Mouse (Mus musculus) bone marrow macrophage, adult 2 months (primary cell): ENCODE measurements around the gene Trim26. TPM values are rescaled to one million over a fixed set of nuclear protein-coding genes. Genes with fewer than 3 reads are reported as not detected.
A peak's percentile ranks its signal among the peaks of the same experiment; 100 is the strongest.

Source experiments
- H3K27ac ChIP-seq: 2 replicates; pipeline ENCODE4 v1.5.1; 2012; ENCODE audit warnings: low read depth, low read length; ENCODE audit not compliant: insufficient read depth
- H3K4me1 ChIP-seq: 2 replicates; pipeline ENCODE4 v1.6.1; 2012; ENCODE audit warnings: low read length; ENCODE audit not compliant: control insufficient read depth, insufficient read depth
- H3K4me3 ChIP-seq: 2 replicates; pipeline ENCODE4 v1.5.1; 2012; ENCODE audit warnings: mild to moderate bottlenecking, low read length, moderate library complexity; ENCODE audit not compliant: insufficient read depth
- CTCF ChIP-seq: IDR thresholded peaks from 2 replicates; pipeline ENCODE4 v1.5.1; 2012; ENCODE audit warnings: low read depth, mild to moderate bottlenecking, low read length, moderate library complexity
- POLR2A ChIP-seq: IDR thresholded peaks from 2 replicates; pipeline ENCODE4 v1.6.1; 2012; ENCODE audit warnings: mild to moderate bottlenecking, low read depth, low read length, borderline replicate concordance
- polyA plus RNA-seq: library from polyadenylated mRNA; stranded (reverse); fragments of >200 nt; gene quantifications from 2 replicates; pipeline ENCODE4 v1.2.4, GENCODE M21; 2012; ENCODE audit not compliant: missing spikeins, insufficient read depth, insufficient read length

The Trim26 gene
- polyA plus RNA-seq, 1 experiment, result 65.9 TPM

DNA sequence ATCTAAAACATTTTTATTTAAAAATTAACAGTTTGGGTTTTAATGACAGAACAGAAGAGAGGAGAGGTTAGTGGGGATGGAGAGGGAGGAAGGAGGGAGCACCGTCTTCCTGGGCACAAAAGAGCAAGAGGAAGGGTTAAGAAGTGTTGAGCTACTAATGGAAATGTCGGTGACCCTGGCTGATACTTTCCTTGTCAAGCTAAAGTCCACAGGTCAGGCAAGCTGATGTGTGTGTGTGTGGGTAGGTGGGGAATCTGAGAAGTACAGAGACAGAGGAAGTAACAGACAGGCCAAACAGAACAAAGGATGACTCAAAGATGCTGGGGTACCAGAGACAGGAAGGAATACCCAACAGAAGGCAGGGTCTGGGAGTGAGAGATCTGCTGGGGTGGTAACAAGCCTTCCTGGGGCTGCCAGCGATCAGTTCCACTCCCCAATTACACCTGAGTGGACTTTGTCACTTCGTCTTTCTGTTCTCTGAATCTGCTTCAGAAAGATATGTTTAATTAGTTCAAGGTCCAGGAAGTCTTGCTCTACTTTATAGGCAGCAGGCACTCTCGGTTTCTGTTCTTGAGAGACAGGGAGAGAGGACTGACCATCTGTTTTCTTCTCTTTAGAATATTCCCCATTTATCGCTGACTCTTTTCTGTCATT, 60.7 kb downstream of the Trim26 start, which contains the start of gene Trim31:
Gene Trim31 (plus strand): TSS at position 567 of the 654 bp plus-strand sequence.
- H3K4me3 ChIP-seq, result no peak within 1 kb of the TSS
- TF ChIP-seq POLR2A, result no peak
- TF ChIP-seq CTCF, result no peak
- no peaks in the 10 kb centered on the region for H3K4me1 ChIP-seq
- H3K27ac ChIP-seq, result no peak within 1 kb of the TSS

- Histone ChIP-seq H3K4me3 (no peak overlapping the region), H3K4me1 (peaks cover 6% of the 10 kb centered on the region), H3K27ac (no peak overlapping the region)
- TF ChIP-seq CTCF (no peak), POLR2A (no peak)
Measured at GRCm38 (mm10) chr17:36899376-36899775, 62.4 kb downstream of the Trim26 start.

DNA sequence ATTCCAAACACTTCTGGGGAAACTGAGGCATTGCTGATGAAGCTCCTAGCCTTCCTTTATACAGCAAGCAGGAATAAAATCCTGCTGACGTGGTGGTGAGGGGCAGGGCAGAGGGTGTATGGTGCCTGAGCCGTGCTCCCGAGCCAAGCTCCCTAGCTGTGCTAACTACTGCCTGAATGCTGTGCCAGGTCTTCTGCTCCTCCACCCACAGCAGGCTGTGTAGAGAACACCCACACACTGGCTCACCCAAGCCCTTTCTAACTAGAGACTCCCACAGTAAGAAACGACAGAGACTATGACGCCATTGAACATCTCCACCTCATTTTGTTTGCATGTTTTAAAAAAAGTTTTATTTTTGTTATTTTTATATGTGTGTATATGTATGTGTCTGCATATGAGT, 63.1 kb downstream of the Trim26 start:
- TF ChIP-seq POLR2A, result no peak

DNA sequence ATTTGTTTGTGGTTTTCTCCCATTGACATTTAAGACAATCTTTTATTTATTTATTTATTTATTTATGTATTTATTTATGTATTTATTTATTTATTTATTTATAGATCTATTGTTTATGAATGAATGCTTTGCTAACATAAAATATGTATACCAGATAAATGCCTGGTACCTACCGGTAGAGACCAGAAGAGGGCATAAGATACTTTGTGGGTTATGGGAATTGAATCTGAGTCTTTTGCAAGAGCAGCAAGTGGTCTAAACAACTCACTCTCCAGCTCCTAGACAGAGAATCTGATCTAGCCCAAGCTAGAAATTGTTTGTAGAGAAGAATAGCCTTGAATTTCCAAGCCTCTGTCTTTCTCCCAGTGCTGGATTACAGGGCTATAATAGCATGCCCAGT, 63.8 kb downstream of the Trim26 start:
- Histone ChIP-seq H3K4me3 (no peak overlapping the region), H3K27ac (no peak overlapping the region), H3K4me1 (peaks cover 18% of the 10 kb centered on the region)
- TF ChIP-seq POLR2A (no peak), CTCF (no peak)

More for the DNA sequence above, 63.1 kb downstream of the Trim26 start:
- H3K27ac ChIP-seq, result no peak overlapping the region
- peaks cover 11% of the 10 kb centered on the region for H3K4me1 ChIP-seq
- H3K4me3 ChIP-seq, result no peak overlapping the region

GRCm38 (mm10) chr17:36903651-36904050, 66.7 kb downstream of the Trim26 start:
- Histone ChIP-seq H3K27ac (peak overlapping the region; percentile 89), H3K4me1 (peaks cover 18% of the 10 kb centered on the region), H3K4me3 (no peak overlapping the region)
- no peak for TF ChIP-seq CTCF
- TF ChIP-seq POLR2A, result no peak

DNA sequence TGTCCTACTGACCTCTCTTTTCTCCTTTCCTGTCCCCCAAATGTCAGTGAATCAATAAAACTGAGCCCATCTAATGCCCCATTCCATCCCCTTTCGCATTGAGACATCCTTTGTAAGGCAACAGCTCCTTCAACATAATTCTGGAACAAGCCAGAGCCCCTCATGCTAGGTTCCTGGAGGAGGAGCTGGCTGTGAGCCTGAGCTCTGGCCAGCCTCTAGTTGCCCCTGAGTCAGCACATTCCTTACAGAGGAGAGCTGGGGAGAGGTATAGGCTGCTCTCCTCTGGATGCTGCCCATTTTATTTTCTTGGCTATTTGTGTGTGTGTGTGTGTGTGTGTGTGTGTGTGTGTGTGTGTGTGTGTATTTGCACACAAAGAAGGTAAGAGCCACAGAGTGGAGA, 71.3 kb downstream of the Trim26 start:
- Histone ChIP-seq H3K27ac (no peak overlapping the region), H3K4me3 (no peak overlapping the region), H3K4me1 (peaks cover 16% of the 10 kb centered on the region)
- TF ChIP-seq POLR2A, result no peak
- TF ChIP-seq CTCF, result no peak

Other genes starting within 250 kb of the Trim26 start
- gene H2-M9, start 194.5 kb upstream of the Trim26 start, polyA plus RNA-seq, result not detected in 2 replicates
- not detected in 2 replicates for gene H2-M1, start 164.9 kb upstream of the Trim26 start, polyA plus RNA-seq
- not detected in 2 replicates for gene H2-M10.5, start 64.2 kb upstream of the Trim26 start, polyA plus RNA-seq
- not detected in 2 replicates for gene H2-M10.6, start 25.0 kb upstream of the Trim26 start, polyA plus RNA-seq
- gene Trim15, start 30.1 kb downstream of the Trim26 start, polyA plus RNA-seq, result not detected in 2 replicates
- not detected in 2 replicates for gene Trim10, start 32.4 kb downstream of the Trim26 start, polyA plus RNA-seq
- gene Trim40, start 53.0 kb downstream of the Trim26 start, polyA plus RNA-seq, result not detected in 2 replicates
- gene Trim31, start 61.0 kb downstream of the Trim26 start, polyA plus RNA-seq, result not detected in 2 replicates
- gene Rnf39, start 105.8 kb downstream of the Trim26 start, polyA plus RNA-seq, result not detected in 2 replicates
- 59.3 and 64.4 TPM in 2 replicates for gene Ppp1r11, start 114.6 kb downstream of the Trim26 start, polyA plus RNA-seq
- 50.1 and 70.8 TPM in 2 replicates for gene Znrd1, start 121.4 kb downstream of the Trim26 start, polyA plus RNA-seq
- 7.9 and 10.4 TPM in 2 replicates for gene Znrd1as, start 121.5 kb downstream of the Trim26 start, polyA plus RNA-seq
- gene 2410137M14Rik, start 144.1 kb downstream of the Trim26 start, polyA plus RNA-seq, result not detected in 2 replicates
- gene H2-M5, start 152.4 kb downstream of the Trim26 start, polyA plus RNA-seq, result 0.69 and 1.0 TPM in 2 replicates
- not detected in 2 replicates for gene Zfp57, start 164.0 kb downstream of the Trim26 start, polyA plus RNA-seq
- gene Mog, start 186.3 kb downstream of the Trim26 start, polyA plus RNA-seq, result not detected in 2 replicates
- gene Gabbr1, start 208.8 kb downstream of the Trim26 start, polyA plus RNA-seq, result 0.90 and 1.0 TPM in 2 replicates